Mouse (Mus musculus): ENCODE measurements around the gene Tmem11. TPM values are rescaled to one million over a fixed set of nuclear protein-coding genes. Genes with fewer than 3 reads are reported as not detected.

Tmem11 gene
- polyA plus RNA-seq, 1 experiment from 2014 or later, result 55.9 TPM

DNA sequence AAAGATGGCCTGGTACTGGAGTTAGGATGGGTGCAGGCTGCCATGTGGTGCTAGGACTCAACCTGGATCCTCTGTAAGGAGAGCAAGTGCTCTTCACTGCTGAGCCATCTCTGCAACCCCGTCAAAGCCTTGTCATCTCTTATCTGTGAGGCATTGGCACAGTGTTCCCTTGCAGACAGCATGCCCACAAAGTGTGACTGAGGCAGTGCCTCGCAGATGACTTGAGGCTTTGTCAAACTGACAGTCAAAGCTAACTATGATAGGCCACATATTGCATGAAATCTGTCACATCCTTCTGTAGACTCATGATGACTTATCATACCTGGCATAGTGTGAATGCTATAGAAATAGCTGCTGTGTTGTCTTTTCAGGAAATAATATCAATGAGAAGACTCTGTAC lies 40.9 kb upstream of the Tmem11 start:
- no peak for TF ChIP-seq CTCF (IDR thresholded peaks at IDR 0.05; ENCODE audit: low read depth)
- Histone ChIP-seq H3K4me2 (ENCODE audit: low read length) (no peak overlapping the region), H3K4me1 (replicated peaks; ENCODE audit: insufficient read depth, low read length) (no peaks in the 10 kb centered on the region), H3K9me3 (replicated peaks; ENCODE audit: low read length) (no peaks in the 10 kb centered on the region), H3K36me3 (ENCODE audit: insufficient read depth, low read length) (no peaks in the 10 kb centered on the region), H3K4me3 (replicated peaks; ENCODE audit: low read depth, low read length) (no peak overlapping the region), H3K27ac (no peak overlapping the region), H3K27me3 (ENCODE audit: insufficient read depth, low read length) (no peaks in the 10 kb centered on the region), H3K9ac (ENCODE audit: low read depth, low read length) (no peak overlapping the region)
- no peak for ATAC-seq (replicated peaks; ENCODE audit: low FRiP score, low read depth)
- DNase-seq (ENCODE audit: low spot score), result no peak
- 79% methylated on average over 2 of the region's 2 CpGs for WGBS

DNA sequence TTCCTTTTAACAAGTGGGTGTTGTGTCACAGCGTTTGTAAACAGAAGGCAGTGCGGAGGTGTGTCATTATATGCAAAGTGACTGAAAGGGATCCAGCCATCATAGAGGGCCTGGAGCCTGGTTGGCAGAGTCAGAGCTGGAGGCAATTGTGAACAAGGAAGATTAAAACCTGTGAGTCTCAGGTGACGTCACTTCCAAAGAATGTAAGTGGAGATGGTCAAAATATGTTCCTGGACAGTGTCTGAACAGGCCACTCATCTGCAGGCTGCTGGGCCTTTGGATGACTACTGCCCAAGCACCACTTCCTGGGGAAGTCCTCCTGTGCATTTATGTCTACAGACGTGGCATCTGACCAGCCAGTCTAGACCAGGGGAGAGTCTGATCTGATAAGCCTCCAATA lies 36.1 kb upstream of the Tmem11 start:
- no peak for TF ChIP-seq CTCF (IDR thresholded peaks at IDR 0.05; ENCODE audit: low read depth)
- ATAC-seq (replicated peaks; ENCODE audit: low FRiP score, low read depth), result no peak
- 71% methylated on average over 4 of the region's 4 CpGs for WGBS

DNA sequence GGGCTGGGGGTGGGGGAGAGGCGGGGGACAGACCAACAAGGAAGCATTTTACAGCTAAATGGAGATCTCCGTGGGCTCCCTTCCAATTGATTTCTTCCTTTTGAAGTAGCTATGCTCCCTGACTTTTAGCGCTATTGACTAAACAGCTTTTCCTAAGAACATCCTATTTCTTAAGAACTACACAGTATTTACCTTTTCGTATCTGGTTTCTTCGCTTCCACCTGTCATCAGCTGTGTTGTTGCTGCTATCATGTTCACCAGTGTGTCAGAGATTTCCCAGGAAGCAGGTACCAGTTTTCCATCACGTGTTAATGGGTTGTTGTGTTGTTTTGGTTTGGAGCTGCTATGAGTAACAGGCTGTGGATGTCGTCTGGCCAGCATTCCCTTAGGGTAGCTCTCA lies 35.4 kb upstream of the Tmem11 start, which contains the start of gene Natd1:
Gene Natd1 (minus strand): TSS at position 260 of the 400 bp plus-strand sequence.
- ATAC-seq (replicated peaks; ENCODE audit: low FRiP score, low read depth), result no peak
- H3K4me3 ChIP-seq (replicated peaks; ENCODE audit: low read depth, low read length), result peak within 1 kb of the TSS; percentile 91

More for the DNA sequence above, 36.1 kb upstream of the Tmem11 start:
- Histone ChIP-seq H3K36me3 (ENCODE audit: insufficient read depth, low read length) (no peaks in the 10 kb centered on the region), H3K27ac (no peak overlapping the region), H3K4me2 (ENCODE audit: low read length) (no peak overlapping the region), H3K9ac (ENCODE audit: low read depth, low read length) (no peak overlapping the region), H3K4me1 (replicated peaks; ENCODE audit: insufficient read depth, low read length) (peaks cover 17% of the 10 kb centered on the region; the same call in 1 of the 2 replicates), H3K4me3 (replicated peaks; ENCODE audit: low read depth, low read length) (no peak overlapping the region), H3K9me3 (replicated peaks; ENCODE audit: low read length) (no peaks in the 10 kb centered on the region), H3K27me3 (ENCODE audit: insufficient read depth, low read length) (no peaks in the 10 kb centered on the region)
- no peak for DNase-seq (ENCODE audit: low spot score)

DNA sequence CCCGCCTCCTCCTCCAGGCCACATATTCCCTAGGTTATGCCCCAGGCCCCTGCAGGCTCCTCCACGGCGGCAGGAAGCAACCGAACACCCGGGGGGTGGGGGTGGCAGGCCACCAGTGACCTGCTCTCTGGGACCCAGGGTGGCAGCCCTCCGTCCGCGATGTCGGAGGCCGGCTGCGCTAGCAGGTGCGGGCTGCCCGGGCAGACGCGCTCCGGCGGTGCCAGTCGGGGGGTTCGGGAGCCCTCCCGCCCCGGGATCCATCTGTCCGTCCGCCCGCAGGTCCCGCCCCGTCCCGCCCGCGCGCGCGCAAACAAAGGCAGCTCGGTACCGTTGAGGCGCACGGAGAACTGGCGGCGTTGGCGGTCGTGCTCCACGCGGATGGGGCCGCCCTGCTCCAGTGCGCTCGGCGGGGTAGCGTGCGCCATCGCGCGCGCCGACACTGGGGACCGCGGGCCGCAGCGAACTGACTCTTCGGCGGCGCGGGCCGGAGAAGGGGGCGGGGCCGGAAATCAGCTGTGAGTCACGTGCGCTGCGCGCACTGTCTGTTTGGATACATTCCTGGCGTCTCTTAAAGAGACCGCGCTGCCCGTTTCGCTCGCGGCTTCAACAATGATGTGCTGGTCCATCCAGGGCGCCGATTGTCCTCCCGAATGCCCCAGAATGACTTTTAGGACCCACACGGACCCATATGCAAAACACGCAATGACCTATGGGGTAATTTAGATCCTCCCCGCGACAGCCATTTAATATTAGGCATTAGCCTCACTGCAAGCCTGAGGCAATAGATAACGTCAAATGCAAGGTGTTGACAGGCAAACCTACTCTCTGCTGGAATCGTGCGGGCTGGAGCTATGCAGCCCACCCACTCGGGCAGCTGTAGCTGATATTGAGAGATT lies 34.5 kb upstream of the Tmem11 start:
- Histone ChIP-seq H3K9ac (ENCODE audit: low read depth, low read length) (peak overlapping the region; percentile 86), H3K27me3 (ENCODE audit: insufficient read depth, low read length) (no peaks in the 10 kb centered on the region), H3K9me3 (replicated peaks; ENCODE audit: low read length) (no peaks in the 10 kb centered on the region), H3K27ac (peak overlapping the region; percentile 58), H3K4me3 (replicated peaks; ENCODE audit: low read depth, low read length) (peak overlapping the region; percentile 91), H3K4me2 (ENCODE audit: low read length) (peak overlapping the region; percentile 89), H3K4me1 (replicated peaks; ENCODE audit: insufficient read depth, low read length) (peaks cover 17% of the 10 kb centered on the region; the same call in 1 of the 2 replicates), H3K36me3 (ENCODE audit: insufficient read depth, low read length) (no peaks in the 10 kb centered on the region)
- no peak for TF ChIP-seq CTCF (IDR thresholded peaks at IDR 0.05; ENCODE audit: low read depth)
- under 1% methylated on average over 67 of the region's 86 CpGs for whole genome bisulfite sequencing
- ATAC-seq (replicated peaks; ENCODE audit: low FRiP score, low read depth), result peak; percentile 84
- DNase-seq (ENCODE audit: low spot score), result peak; percentile 94

More for the DNA sequence above, 35.4 kb upstream of the Tmem11 start, which contains the start of gene Natd1:
- Histone ChIP-seq H3K4me2 (ENCODE audit: low read length) (peak within 1 kb of the TSS; percentile 89), H3K27me3 (ENCODE audit: insufficient read depth, low read length) (no peaks in the 10 kb centered on the region), H3K9me3 (replicated peaks; ENCODE audit: low read length) (no peaks in the 10 kb centered on the region), H3K36me3 (ENCODE audit: insufficient read depth, low read length) (no peaks in the 10 kb centered on the region), H3K4me1 (replicated peaks; ENCODE audit: insufficient read depth, low read length) (peaks cover 17% of the 10 kb centered on the region; the same call in 1 of the 2 replicates), H3K27ac (peak within 1 kb of the TSS; percentile 58), H3K9ac (ENCODE audit: low read depth, low read length) (peak within 1 kb of the TSS; percentile 86)
- 25% methylated on average over 7 of the region's 7 CpGs for WGBS
- no peak for DNase-seq (ENCODE audit: low spot score)
- TF ChIP-seq CTCF (IDR thresholded peaks at IDR 0.05; ENCODE audit: low read depth), result no peak

DNA sequence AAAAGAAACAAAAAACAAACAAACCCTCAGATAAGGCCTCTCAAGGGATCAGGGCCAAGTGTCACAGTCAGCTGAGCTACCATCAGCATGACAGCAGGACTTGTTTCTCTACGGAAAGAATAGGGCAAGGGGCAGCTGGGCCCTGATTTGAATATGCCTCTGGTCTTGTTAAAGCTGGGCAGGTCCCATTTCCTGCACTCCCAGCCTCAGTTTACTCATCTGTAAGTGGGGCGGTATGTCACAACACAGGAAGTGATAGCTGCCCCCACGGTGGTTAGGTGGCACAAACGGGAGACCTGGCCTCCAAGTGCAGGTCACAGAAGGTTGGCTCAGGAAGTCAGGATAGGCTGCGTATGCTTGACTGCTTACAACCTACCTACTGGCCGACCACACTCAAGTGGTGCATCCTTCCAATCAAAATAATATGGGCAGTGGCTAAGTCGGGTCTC lies 33.5 kb upstream of the Tmem11 start:
- 0 out of 2 replicates have a peak overlapping the region, but pooled peaks have one; percentile 58 for H3K27ac ChIP-seq
- ATAC-seq (replicated peaks; ENCODE audit: low FRiP score, low read depth), result no peak

DNA sequence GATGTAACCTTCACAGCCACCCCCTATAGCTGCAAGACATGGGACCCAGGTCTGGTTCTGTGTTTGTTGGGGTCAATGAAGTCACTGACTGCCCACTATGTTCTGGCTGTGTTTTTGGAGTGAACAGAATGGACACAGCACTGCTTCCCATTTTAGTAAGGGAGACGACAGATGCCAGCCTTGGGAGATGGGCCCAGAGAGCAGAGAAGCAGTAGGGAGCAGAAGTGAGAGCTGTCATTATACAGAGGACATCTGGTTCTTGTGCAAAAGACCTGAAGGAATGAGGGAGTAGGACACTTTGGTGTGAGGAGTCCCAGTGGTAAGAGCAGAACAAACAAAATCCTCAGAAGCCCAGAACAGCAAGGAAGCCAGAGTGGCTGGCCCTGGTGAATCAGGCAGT lies 30.6 kb upstream of the Tmem11 start:
- H3K36me3 ChIP-seq (ENCODE audit: insufficient read depth, low read length), result peaks cover 19% of the 10 kb centered on the region; the same call in 1 of the 2 replicates
- no peak for TF ChIP-seq CTCF (IDR thresholded peaks at IDR 0.05; ENCODE audit: low read depth)
- no peak for DNase-seq (ENCODE audit: low spot score)
- H3K27ac ChIP-seq, result no peak overlapping the region
- H3K4me1 ChIP-seq (replicated peaks; ENCODE audit: insufficient read depth, low read length), result peaks cover 15% of the 10 kb centered on the region; the same call in 1 of the 2 replicates
- H3K4me3 ChIP-seq (replicated peaks; ENCODE audit: low read depth, low read length), result no peak overlapping the region
- H3K9me3 ChIP-seq (replicated peaks; ENCODE audit: low read length), result no peaks in the 10 kb centered on the region
- no peak overlapping the region for H3K9ac ChIP-seq (ENCODE audit: low read depth, low read length)
- no peak overlapping the region for H3K4me2 ChIP-seq (ENCODE audit: low read length)
- 81% methylated on average over 1 of the region's 1 CpGs for WGBS
- H3K27me3 ChIP-seq (ENCODE audit: insufficient read depth, low read length), result no peaks in the 10 kb centered on the region
- ATAC-seq (replicated peaks; ENCODE audit: low FRiP score, low read depth), result no peak

More for the DNA sequence above, 33.5 kb upstream of the Tmem11 start:
- Histone ChIP-seq H3K4me2 (ENCODE audit: low read length) (peak overlapping the region; percentile 89), H3K4me1 (replicated peaks; ENCODE audit: insufficient read depth, low read length) (peaks cover 17% of the 10 kb centered on the region; the same call in 1 of the 2 replicates), H3K27me3 (ENCODE audit: insufficient read depth, low read length) (no peaks in the 10 kb centered on the region), H3K36me3 (ENCODE audit: insufficient read depth, low read length) (no peaks in the 10 kb centered on the region), H3K9ac (ENCODE audit: low read depth, low read length) (peak overlapping the region; percentile 86; the same call in 1 of the 2 replicates), H3K9me3 (replicated peaks; ENCODE audit: low read length) (no peaks in the 10 kb centered on the region), H3K4me3 (replicated peaks; ENCODE audit: low read depth, low read length) (peak overlapping the region; percentile 91)
- no peak for TF ChIP-seq CTCF (IDR thresholded peaks at IDR 0.05; ENCODE audit: low read depth)
- WGBS, result 15% methylated on average over 7 of the region's 7 CpGs
- DNase-seq (ENCODE audit: low spot score), result no peak
